1 mouse cellular context compared by ENCODE assay signal in the genomic region with DNA sequence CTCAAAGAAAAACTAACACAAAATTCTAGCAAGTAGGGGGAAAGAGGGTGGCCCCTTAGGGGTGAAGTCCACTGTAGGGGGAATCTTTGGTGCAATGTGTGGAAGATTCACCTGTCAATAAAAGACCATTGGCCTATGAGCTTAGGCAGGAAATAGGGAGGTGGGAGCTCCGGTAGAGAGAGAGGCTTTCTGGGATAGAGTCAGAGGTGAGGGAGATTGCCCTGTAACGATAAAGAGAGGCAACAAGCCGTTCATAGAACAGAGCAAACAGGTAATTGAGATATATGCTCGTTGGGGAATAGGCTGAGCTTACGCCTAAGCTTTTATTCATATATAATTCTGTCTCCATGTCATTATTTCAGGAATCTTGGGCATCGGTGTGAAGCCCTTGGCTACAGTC.
TF ChIP-seq lines count a peak whose summit lies in the region.

No protein-coding gene starts in this region.

TF ChIP-seq in CH12.LX, 34 proteins besides CTCF, POLR2A, EP300 and RAD21 (continued from another document):
- TF ChIP-seq NRF1 (IDR thresholded peaks at IDR 0.05; ENCODE audit: low read depth, low read length): 0 out of 2 replicates have a peak, but pooled peaks have one; percentile 18
- TF ChIP-seq ZC3H11A (IDR thresholded peaks at IDR 0.05; ENCODE audit: low read depth, low read length): no peak
- TF ChIP-seq CHD1 (IDR thresholded peaks at IDR 0.05; ENCODE audit: low read depth, low read length): peak; percentile 53; the same call in 1 of the 2 replicates
- TF ChIP-seq MEF2A (IDR thresholded peaks at IDR 0.05; ENCODE audit: borderline replicate concordance, low read depth, low read length): peak; percentile 22; the same call in 1 of the 2 replicates
- TF ChIP-seq IRF4 (IDR thresholded peaks at IDR 0.05; ENCODE audit: low read depth, low read length): peak; percentile 25; the same call in 1 of the 2 replicates
- TF ChIP-seq JUND (conservative IDR thresholded peaks at IDR 0.05; ENCODE audit: low read depth, low read length): no peak; the same call in 1 of the 2 replicates
- peak; percentile 75 for TF ChIP-seq TCF12 (IDR thresholded peaks at IDR 0.05; ENCODE audit: low read depth, low read length)
- peak; percentile 77 for TF ChIP-seq CHD2 (IDR thresholded peaks at IDR 0.05; ENCODE audit: low read length)
- TF ChIP-seq BHLHE40 (IDR thresholded peaks at IDR 0.05; ENCODE audit: low read depth, low read length): no peak
- no peak for TF ChIP-seq SIN3A (IDR thresholded peaks at IDR 0.05; ENCODE audit: low read length)
- peak; percentile 79; the same call in 1 of the 2 replicates for TF ChIP-seq POLR2AphosphoS2 (IDR thresholded peaks at IDR 0.05; ENCODE audit: low read depth, low read length)
- TF ChIP-seq HCFC1 (IDR thresholded peaks at IDR 0.05; ENCODE audit: low read depth, low read length): peak; percentile 79
- TF ChIP-seq UBTF (IDR thresholded peaks at IDR 0.05; ENCODE audit: low read depth, low read length): no peak
- TF ChIP-seq MXI1 (IDR thresholded peaks at IDR 0.05; ENCODE audit: low read depth, low read length): 0 out of 2 replicates have a peak, but pooled peaks have one; percentile 18
- TF ChIP-seq NELFE (IDR thresholded peaks at IDR 0.05; ENCODE audit: low read depth, low read length): peak; percentile 90
- TF ChIP-seq ELF1 (IDR thresholded peaks at IDR 0.05; ENCODE audit: low read depth, low read length): peak; percentile 61; the same call in 1 of the 2 replicates
